Mouse (Mus musculus) G1E (cell line): ENCODE measurements at regions not wholly inside any gene's neighbourhood (a gene's known extent, or its start where the extent isn't known, plus 50 kb on each side); places are given as distances from the start of the nearest gene placed in this dataset.

Experiments
- ATAC-seq: 2 replicates; pipeline ENCODE4 v1.8.0; 2016; ENCODE audit warnings: mild to moderate bottlenecking; ENCODE audit not compliant: insufficient number of reproducible peaks, poor library complexity, low FRiP score, severe bottlenecking; ENCODE audit errors: extremely low read depth
- DNase-seq: peaks from one replicate; pipeline ENCODE4 v3.0.0; 2012; ENCODE audit warnings: low spot score
- H3K27me3 ChIP-seq: 2 replicates; pipeline ENCODE4 v1.6.1; 2012; ENCODE audit warnings: mild to moderate bottlenecking, low read length, inconsistent platforms; ENCODE audit not compliant: insufficient read depth
- H3K36me3 ChIP-seq: replicated peaks from 2 replicates; pipeline ENCODE3; 2012; ENCODE audit warnings: mild to moderate bottlenecking, inconsistent platforms
- H3K4me1 ChIP-seq: 2 replicates; pipeline ENCODE4 v1.6.1; 2012; ENCODE audit warnings: low read depth, low read length, inconsistent platforms, mixed read lengths; ENCODE audit not compliant: insufficient read depth
- H3K4me3 ChIP-seq: 2 replicates; pipeline ENCODE4 v1.5.1; 2012; ENCODE audit warnings: low read depth, mild to moderate bottlenecking, inconsistent platforms, low read length, moderate library complexity, mixed read lengths
- H3K9me3 ChIP-seq: replicated peaks from 2 replicates; pipeline ENCODE4 v1.6.1; 2012; ENCODE audit warnings: inconsistent platforms
- CTCF ChIP-seq: IDR thresholded peaks from 2 replicates; pipeline ENCODE4 v1.5.1; 2012; ENCODE audit warnings: low read depth, low read length, inconsistent platforms, mixed read lengths
- GATA1 ChIP-seq: IDR thresholded peaks from 2 replicates; pipeline ENCODE4 v1.6.1; 2012; ENCODE audit warnings: borderline replicate concordance, low read length, inconsistent platforms, mixed read lengths
- GATA2 ChIP-seq: IDR thresholded peaks from 2 replicates; pipeline ENCODE4 v1.6.1; 2012; ENCODE audit warnings: low read depth, low read length, inconsistent platforms, borderline replicate concordance
- POLR2AphosphoS5 ChIP-seq: IDR thresholded peaks from 2 replicates; pipeline ENCODE4 v1.6.1; 2012; ENCODE audit warnings: low read depth, low read length, inconsistent platforms; ENCODE audit not compliant: insufficient replicate concordance
- TAL1 ChIP-seq: conservative IDR thresholded peaks from 2 replicates; pipeline ENCODE4 v1.6.1; 2012; ENCODE audit warnings: low read depth, low read length, inconsistent platforms, mixed read lengths

DNA sequence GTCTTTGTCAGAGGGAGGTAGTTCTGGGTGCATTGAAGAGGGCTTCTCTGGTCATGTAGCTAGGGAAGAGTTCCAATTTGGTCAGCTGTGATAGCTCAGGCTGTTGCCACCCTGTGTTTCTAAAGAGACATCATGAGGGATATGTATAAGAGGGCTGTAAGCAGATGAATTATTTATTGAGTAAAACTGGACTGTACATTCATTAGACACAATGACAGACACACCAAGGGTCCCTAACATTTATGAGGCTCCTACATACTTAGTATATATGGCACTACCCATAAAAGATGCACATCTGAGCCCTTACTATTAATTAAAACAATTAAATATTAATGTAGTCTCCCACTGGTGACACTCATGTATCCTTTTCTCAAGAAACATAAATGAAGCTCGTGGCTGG, 90.6 kb upstream of the Arg1 start:
- Histone ChIP-seq H3K4me1 (peaks cover 10% of the 10 kb centered on the region; the same call in 1 of the 2 replicates), H3K27me3 (peaks cover 6% of the 10 kb centered on the region), H3K4me3 (no peak overlapping the region), H3K9me3 (no peaks in the 10 kb centered on the region), H3K36me3 (no peaks in the 10 kb centered on the region)
- DNase-seq, result no peak
- ATAC-seq, result no peak
- no peak for TF ChIP-seq CTCF
- no peak for TF ChIP-seq GATA2
- no peak for TF ChIP-seq TAL1
- TF ChIP-seq POLR2AphosphoS5, result no peak
- no peak for TF ChIP-seq GATA1

DNA sequence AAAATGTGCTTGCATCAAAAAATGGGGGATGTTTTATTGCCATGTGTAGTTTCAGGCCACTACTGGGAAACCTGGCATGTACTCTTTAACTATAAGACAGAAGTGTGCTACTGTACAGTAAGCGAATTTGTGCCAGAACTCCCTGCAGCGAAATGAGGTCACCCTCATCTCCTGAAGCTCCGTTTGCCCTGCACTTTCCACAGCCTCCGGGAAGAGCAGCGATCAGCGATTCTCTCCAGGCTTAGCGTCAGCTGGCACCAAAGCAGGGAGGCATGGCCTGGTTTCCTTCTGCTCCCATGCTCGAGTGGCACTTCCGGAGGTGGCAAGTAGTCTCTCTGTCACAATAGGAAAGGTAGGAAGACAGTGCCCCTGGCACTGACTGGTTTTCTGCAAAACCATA, 88.8 kb upstream of the Arg1 start:
- TF ChIP-seq CTCF, result no peak
- no peak for TF ChIP-seq GATA1
- no peak for TF ChIP-seq TAL1
- no peak for TF ChIP-seq GATA2
- DNase-seq, result no peak

DNA sequence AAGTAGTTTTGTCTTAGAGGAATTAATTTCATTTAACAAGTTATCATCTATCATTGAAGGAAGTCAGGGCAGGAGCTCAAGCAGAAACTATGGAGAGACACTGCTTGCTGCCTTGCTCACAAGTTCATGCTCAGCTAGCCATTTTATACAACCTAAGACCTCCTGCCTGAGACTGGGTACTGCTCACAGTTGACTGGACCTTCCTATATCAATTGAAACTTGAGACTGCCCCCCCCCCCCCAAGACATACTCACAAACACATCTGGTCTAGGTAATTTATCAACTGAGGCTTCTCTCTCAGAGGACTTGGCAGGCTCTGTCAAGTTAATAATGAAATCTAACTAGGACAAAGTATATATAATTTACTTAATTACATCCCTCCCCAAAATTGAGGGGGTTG, 84.8 kb upstream of the Arg1 start:
- no peaks in the 10 kb centered on the region for H3K36me3 ChIP-seq
- no peak for TF ChIP-seq GATA2
- no peak for TF ChIP-seq GATA1
- TF ChIP-seq CTCF, result no peak
- no peak for TF ChIP-seq POLR2AphosphoS5
- TF ChIP-seq TAL1, result no peak
- H3K4me3 ChIP-seq, result no peak overlapping the region
- no peaks in the 10 kb centered on the region for H3K9me3 ChIP-seq
- H3K27me3 ChIP-seq, result peaks cover 9% of the 10 kb centered on the region
- DNase-seq (no peak), ATAC-seq (no peak)
- peaks cover 10% of the 10 kb centered on the region; the same call in 1 of the 2 replicates for H3K4me1 ChIP-seq

More for the DNA sequence above, 88.8 kb upstream of the Arg1 start:
- peaks cover 6% of the 10 kb centered on the region for H3K27me3 ChIP-seq
- H3K4me1 ChIP-seq, result peaks cover 10% of the 10 kb centered on the region; the same call in 1 of the 2 replicates
- H3K9me3 ChIP-seq, result no peaks in the 10 kb centered on the region
- no peak overlapping the region for H3K4me3 ChIP-seq
- no peaks in the 10 kb centered on the region for H3K36me3 ChIP-seq
- ATAC-seq, result no peak

DNA sequence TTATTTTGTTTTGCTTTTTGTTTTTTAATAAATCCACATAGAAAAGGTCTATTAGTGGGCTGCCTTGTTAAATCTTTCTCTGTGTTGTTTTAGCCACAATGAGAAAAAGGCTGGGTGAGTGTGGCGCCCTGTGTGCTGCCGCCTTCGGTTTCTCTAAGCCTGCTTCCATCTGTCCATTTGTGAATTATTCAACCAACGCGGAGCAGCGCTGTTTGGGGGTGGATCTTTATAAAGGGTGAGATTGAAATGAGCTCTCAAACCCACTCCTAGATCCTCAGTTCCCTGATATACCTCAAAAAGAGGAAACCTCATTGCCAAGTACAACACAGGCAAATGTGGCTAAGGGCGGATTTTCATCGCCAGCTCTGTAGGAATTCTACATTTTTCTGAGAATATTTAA, 74.0 kb upstream of the Arg1 start:
- Histone ChIP-seq H3K36me3 (no peaks in the 10 kb centered on the region), H3K27me3 (peaks cover 8% of the 10 kb centered on the region; the same call in 1 of the 2 replicates), H3K4me3 (no peak overlapping the region), H3K4me1 (no peaks in the 10 kb centered on the region), H3K9me3 (no peaks in the 10 kb centered on the region)
- DNase-seq (no peak), ATAC-seq (no peak)
- TF ChIP-seq GATA1 (no peak), CTCF (no peak), TAL1 (no peak), POLR2AphosphoS5 (no peak), GATA2 (no peak)

DNA sequence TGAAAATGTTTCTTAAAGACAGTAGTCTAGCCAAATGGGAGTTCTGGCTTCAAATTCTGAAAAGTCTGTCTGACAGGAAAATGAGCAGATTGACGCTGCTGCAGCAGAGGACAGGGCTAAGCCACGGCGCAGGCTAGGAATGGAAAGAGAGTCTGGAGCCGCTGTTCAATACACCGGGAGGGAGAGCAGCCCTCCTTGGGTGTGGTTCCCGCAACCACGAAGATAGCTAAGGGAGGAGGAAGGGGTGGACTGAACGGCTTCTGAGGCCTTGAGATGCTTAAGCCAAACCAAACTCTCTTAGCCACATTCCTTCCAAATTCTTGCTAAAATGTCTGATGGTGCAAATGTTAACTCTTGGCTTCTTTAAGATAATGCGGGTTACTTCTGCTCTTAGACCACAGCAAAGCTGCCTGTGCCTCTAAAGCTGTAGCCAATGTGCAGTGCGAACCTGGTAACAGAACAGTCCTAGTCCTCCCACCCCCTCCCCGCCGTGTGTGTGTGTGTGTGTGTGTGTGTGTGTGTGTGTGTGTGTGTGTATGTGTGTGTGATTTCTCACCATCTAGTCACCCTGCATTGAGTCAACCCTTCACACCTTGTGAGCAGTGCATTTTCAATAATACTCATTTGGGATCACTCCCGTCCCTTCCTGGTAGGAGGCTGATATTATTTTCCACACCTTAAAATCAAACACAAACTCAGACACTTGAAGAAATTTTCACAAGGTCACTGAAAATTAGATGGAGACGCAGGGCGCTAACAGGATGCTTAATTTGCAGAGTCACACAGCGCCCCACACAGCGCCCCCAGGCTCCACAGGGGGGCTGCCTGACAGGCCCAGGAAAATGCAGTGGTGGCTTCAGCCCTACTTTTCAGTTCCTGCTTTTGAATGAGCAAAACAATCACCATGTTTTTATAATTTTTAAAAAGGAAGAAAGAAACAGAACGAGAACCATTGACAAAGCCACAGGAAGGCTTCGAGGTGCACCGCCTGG, 73.2 kb upstream of the Arg1 start:
- Histone ChIP-seq H3K27me3 (peaks cover 8% of the 10 kb centered on the region; the same call in 1 of the 2 replicates), H3K4me3 (no peak overlapping the region), H3K4me1 (no peaks in the 10 kb centered on the region), H3K9me3 (no peaks in the 10 kb centered on the region), H3K36me3 (no peaks in the 10 kb centered on the region)
- no peak for DNase-seq
- TF ChIP-seq CTCF (no peak), GATA1 (no peak), POLR2AphosphoS5 (no peak), TAL1 (no peak), GATA2 (no peak)
- ATAC-seq, result no peak

DNA sequence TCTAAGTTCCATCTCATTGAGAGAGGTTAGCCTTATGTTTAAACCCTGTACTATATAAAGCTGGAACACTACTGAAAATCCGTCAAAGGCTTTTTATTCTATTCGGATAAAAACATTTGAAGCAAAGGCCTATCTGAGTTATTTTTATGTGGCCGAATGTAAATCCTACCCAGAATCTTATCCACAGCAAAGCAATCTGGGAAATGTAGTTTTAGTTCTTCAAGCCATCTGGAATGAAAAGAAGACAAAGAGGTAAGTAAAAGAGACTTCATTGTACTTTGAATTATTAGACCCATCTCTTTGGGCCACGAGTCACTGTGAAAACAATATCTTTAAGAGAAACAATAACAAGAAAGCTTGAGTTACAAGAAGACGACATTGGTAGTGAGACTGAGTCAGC, 72.5 kb upstream of the Arg1 start:
- Histone ChIP-seq H3K4me3 (no peak overlapping the region), H3K36me3 (no peaks in the 10 kb centered on the region), H3K27me3 (peaks cover 8% of the 10 kb centered on the region; the same call in 1 of the 2 replicates), H3K9me3 (no peaks in the 10 kb centered on the region), H3K4me1 (no peaks in the 10 kb centered on the region)
- no peak for TF ChIP-seq POLR2AphosphoS5
- no peak for TF ChIP-seq GATA2
- TF ChIP-seq GATA1, result no peak
- no peak for TF ChIP-seq CTCF
- DNase-seq (no peak), ATAC-seq (no peak)
